Mouse (Mus musculus) kidney, embryonic 16.5 days (tissue): ENCODE data around the gene Prr9. TPM values are rescaled to one million over a fixed set of nuclear protein-coding genes. Genes with fewer than 3 reads are reported as not detected.

Experiments
- ATAC-seq: fragments of 200-750 bp; cut with Nextera tagmentation; 2 replicates; pipeline ENCODE4 v1.8.0; 2017; ENCODE audit warnings: moderate TSS enrichment; ENCODE audit not compliant: low FRiP score, low TSS enrichment
- H3K27ac ChIP-seq: fragments of 300-500 bp; sonication (generic); 2 replicates; pipeline ENCODE4 v1.5.1; 2014; ENCODE audit warnings: low read length
- H3K27me3 ChIP-seq: fragments of 300-500 bp; sonication (generic); 2 replicates; pipeline ENCODE4 v1.6.1; 2014; ENCODE audit warnings: low read length, control low read depth, mixed read lengths; ENCODE audit not compliant: insufficient read depth
- H3K36me3 ChIP-seq: fragments of 300-500 bp; sonication (generic); 2 replicates; pipeline ENCODE4 v1.6.1; 2014; ENCODE audit warnings: low read length, control low read depth, mixed read lengths; ENCODE audit not compliant: insufficient read depth
- H3K4me1 ChIP-seq: fragments of 300-500 bp; sonication (generic); 2 replicates; pipeline ENCODE4 v1.6.1; 2014; ENCODE audit warnings: low read length, control low read depth, mixed read lengths; ENCODE audit not compliant: insufficient read depth
- H3K4me2 ChIP-seq: fragments of 300-500 bp; sonication (generic); replicated peaks from 2 replicates; pipeline ENCODE4 v1.6.1; 2014; ENCODE audit warnings: low read depth, low read length
- H3K4me3 ChIP-seq: fragments of 300-500 bp; sonication (generic); 2 replicates; pipeline ENCODE4 v1.5.1; 2014; ENCODE audit warnings: mild to moderate bottlenecking, low read length
- H3K9ac ChIP-seq: fragments of 300-500 bp; sonication (generic); replicated peaks from 2 replicates; pipeline ENCODE4 v1.6.1; 2014; ENCODE audit warnings: low read length
- H3K9me3 ChIP-seq: fragments of 300-500 bp; sonication (generic); 2 replicates; pipeline ENCODE4 v1.6.1; 2016; ENCODE audit warnings: low read length, control low read depth
- WGBS: fragments of 180-500 bp; shearing (Covaris S2); extraction: QIAGEN DNeasy Blood & Tissue Kit; methylation state at CpG from one replicate; pipeline ENCODE4 v1.1.7; 2014; 5-methylcytosine and 5-hydroxymethylcytosine counted together
- polyA plus RNA-seq: library from polyadenylated mRNA; unstranded; fragments of >200 nt; fragmentation: Nextera tagmentation; extraction: Ambion mirVana; gene quantifications from 2 replicates; pipeline ENCODE4 v1.2.1, GENCODE M21; 2015

Prr9 gene
- polyA plus RNA-seq = not detected in 2 replicates

GRCm38 (mm10) chr3:92123847-92124246 lies at the start of gene Prr9:
Gene Prr9 (minus strand): TSS chr3:92123947.
- no peaks in the 10 kb centered on the region for H3K4me1 ChIP-seq

GRCm38 (mm10) chr3:92169847-92170246 lies 46.1 kb upstream of the Prr9 start:
- Histone ChIP-seq H3K4me3 (no peak overlapping the region), H3K4me2 (no peak overlapping the region), H3K36me3 (no peaks in the 10 kb centered on the region), H3K27ac (no peak overlapping the region), H3K9me3 (no peaks in the 10 kb centered on the region), H3K4me1 (no peaks in the 10 kb centered on the region), H3K9ac (no peak overlapping the region), H3K27me3 (no peaks in the 10 kb centered on the region)
- WGBS = 53% methylated on average over 3 of the region's 3 CpGs
- ATAC-seq = no peak

More at GRCm38 (mm10) chr3:92123847-92124246, at the start of gene Prr9:
- no peak for ATAC-seq
- H3K36me3 ChIP-seq = no peaks in the 10 kb centered on the region
- H3K4me3 ChIP-seq = no peak within 1 kb of the TSS
- H3K27ac ChIP-seq = no peak within 1 kb of the TSS
- H3K27me3 ChIP-seq = no peaks in the 10 kb centered on the region
- no peaks in the 10 kb centered on the region for H3K9me3 ChIP-seq
- WGBS = 66% methylated on average over 5 of the region's 5 CpGs
- H3K4me2 ChIP-seq = no peak within 1 kb of the TSS
- H3K9ac ChIP-seq = no peak within 1 kb of the TSS

DNA sequence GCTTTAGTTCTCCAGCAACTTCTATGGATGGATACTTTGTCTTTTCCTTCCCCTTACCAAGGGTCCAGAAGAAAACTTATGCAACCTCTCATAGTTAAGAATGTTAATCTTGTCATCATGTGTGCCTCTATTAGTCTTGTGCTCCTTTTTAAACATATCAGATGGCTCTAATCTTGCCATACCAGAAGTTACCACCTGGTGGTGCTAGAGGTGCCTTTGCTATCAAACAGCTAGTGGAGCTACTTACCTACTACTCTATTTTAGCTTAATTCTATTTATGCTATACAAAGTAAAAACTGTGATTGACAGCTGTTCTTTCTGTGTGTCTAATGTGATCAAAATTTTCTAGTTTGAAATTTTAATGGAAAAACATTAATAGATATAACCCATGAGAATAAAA lies 29.6 kb upstream of the Prr9 start:
- Histone ChIP-seq H3K36me3 (no peaks in the 10 kb centered on the region), H3K9ac (no peak overlapping the region), H3K4me1 (0 out of 2 replicates have a peak, but pooled peaks cover 3% of the 10 kb centered on the region), H3K9me3 (no peaks in the 10 kb centered on the region), H3K4me2 (no peak overlapping the region), H3K4me3 (no peak overlapping the region), H3K27me3 (no peaks in the 10 kb centered on the region), H3K27ac (no peak overlapping the region)
- ATAC-seq = peak; percentile 70

- no peak overlapping the region for H3K27ac ChIP-seq
- H3K36me3 ChIP-seq = no peaks in the 10 kb centered on the region
- 21% methylated on average over 8 of the region's 8 CpGs for WGBS
- H3K9ac ChIP-seq = no peak overlapping the region; the same call in 1 of the 2 replicates
- peak; percentile 82; the same call in 1 of the 2 replicates for ATAC-seq
- H3K27me3 ChIP-seq = no peaks in the 10 kb centered on the region
- no peaks in the 10 kb centered on the region for H3K9me3 ChIP-seq
- H3K4me2 ChIP-seq = no peak overlapping the region
- no peak overlapping the region for H3K4me3 ChIP-seq
- 0 out of 2 replicates have a peak, but pooled peaks cover 3% of the 10 kb centered on the region for H3K4me1 ChIP-seq
Observed at GRCm38 (mm10) chr3:92150631-92151277, 27.0 kb upstream of the Prr9 start.

DNA sequence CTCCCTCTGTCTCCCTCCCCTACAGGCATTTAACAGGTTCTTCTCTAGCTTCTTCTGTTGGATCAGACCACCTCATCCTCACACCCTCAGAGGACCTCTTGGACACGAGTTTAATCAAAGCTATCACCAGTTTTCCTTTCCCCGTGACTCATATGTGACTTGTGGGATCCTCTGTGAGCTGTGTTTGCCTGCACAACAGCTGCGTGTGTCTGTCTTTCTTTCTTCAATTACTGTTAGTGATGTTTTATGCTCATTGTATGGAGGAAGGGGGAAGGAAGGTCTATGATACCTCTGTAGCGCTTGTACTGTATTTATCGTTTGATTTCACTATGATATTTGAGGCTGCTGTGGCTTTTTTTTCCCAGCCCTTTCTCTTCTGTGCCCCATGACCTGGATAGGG lies 24.2 kb upstream of the Prr9 start:
- no peaks in the 10 kb centered on the region for H3K27me3 ChIP-seq
- WGBS = 74% methylated on average over 5 of the region's 5 CpGs
- no peak for ATAC-seq
- H3K9ac ChIP-seq = no peak overlapping the region
- H3K36me3 ChIP-seq = no peaks in the 10 kb centered on the region
- H3K4me3 ChIP-seq = no peak overlapping the region
- no peak overlapping the region for H3K27ac ChIP-seq
- H3K4me2 ChIP-seq = no peak overlapping the region
- H3K9me3 ChIP-seq = no peaks in the 10 kb centered on the region
- H3K4me1 ChIP-seq = 0 out of 2 replicates have a peak, but pooled peaks cover 3% of the 10 kb centered on the region

GRCm38 (mm10) chr3:92147420-92147819 lies 23.7 kb upstream of the Prr9 start:
- Histone ChIP-seq H3K4me3 (no peak overlapping the region), H3K36me3 (no peaks in the 10 kb centered on the region), H3K9me3 (no peaks in the 10 kb centered on the region), H3K9ac (no peak overlapping the region), H3K27me3 (no peaks in the 10 kb centered on the region), H3K27ac (no peak overlapping the region), H3K4me1 (0 out of 2 replicates have a peak, but pooled peaks cover 3% of the 10 kb centered on the region), H3K4me2 (no peak overlapping the region)
- ATAC-seq = no peak
- 16% methylated on average over 2 of the region's 2 CpGs for WGBS

- H3K36me3 ChIP-seq = no peaks in the 10 kb centered on the region
- WGBS = 77% methylated on average over 1 of the region's 1 CpGs
- no peaks in the 10 kb centered on the region; the same call in 1 of the 2 replicates for H3K9me3 ChIP-seq
- no peak for ATAC-seq
- H3K27ac ChIP-seq = no peak within 1 kb of the TSS
- no peak within 1 kb of the TSS for H3K4me3 ChIP-seq
- H3K27me3 ChIP-seq = no peaks in the 10 kb centered on the region
- no peak within 1 kb of the TSS for H3K4me2 ChIP-seq
- no peaks in the 10 kb centered on the region for H3K4me1 ChIP-seq
- no peak within 1 kb of the TSS for H3K9ac ChIP-seq
Observed at GRCm38 (mm10) chr3:92142644-92143043, 18.9 kb upstream of the Prr9 start, which contains the start of gene Lelp1. Gene Lelp1 (minus strand): TSS chr3:92142744.

DNA sequence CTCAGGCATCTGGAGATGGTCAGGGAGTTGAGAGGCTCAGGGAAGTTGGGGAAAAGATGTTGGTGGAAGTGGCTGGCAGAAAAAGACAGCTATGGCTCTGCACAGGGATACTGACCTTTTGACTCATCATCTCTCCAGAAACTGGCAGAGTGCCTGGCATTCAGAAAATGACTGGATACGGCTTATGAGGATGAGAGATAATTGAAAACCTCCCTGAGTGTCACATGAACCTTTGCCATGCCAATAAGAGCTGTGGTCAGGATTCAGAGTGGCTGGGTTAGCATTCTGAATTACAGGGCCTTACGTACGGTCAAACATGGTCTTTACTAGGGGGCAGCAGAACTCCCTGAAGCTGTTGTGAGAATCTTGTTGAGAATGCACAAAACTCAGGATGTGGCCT lies 2.8 kb downstream of the Prr9 start:
- no peak overlapping the region for H3K4me3 ChIP-seq
- ATAC-seq = no peak
- no peak overlapping the region for H3K27ac ChIP-seq
- WGBS = 82% methylated on average over 3 of the region's 3 CpGs
- H3K9ac ChIP-seq = no peak overlapping the region
- H3K4me1 ChIP-seq = no peaks in the 10 kb centered on the region
- no peaks in the 10 kb centered on the region for H3K27me3 ChIP-seq
- H3K4me2 ChIP-seq = no peak overlapping the region
- H3K36me3 ChIP-seq = no peaks in the 10 kb centered on the region
- H3K9me3 ChIP-seq = no peaks in the 10 kb centered on the region

DNA sequence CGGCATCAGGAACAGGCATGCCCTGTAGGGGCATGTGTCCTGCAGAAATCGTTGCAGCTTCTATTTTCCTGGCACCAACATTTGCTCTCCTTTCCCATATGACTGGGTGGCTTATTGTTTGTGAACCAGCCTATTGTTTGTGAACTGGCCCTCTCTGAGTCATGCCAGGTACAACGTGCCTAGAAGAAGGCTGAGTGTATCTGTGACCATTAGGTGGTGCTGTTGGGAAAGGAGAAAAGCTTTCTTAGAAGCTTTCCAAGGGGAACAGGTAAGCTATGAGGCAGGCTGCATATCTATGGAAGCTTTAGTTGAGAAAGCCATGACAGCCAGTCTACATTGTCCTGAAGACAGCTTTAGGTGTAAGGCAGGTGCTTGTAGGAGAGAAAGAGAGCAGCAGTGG lies 5.8 kb downstream of the Prr9 start:
- H3K4me1 ChIP-seq = no peaks in the 10 kb centered on the region
- no peak overlapping the region for H3K4me3 ChIP-seq
- H3K9me3 ChIP-seq = no peaks in the 10 kb centered on the region
- no peaks in the 10 kb centered on the region for H3K27me3 ChIP-seq
- H3K9ac ChIP-seq = no peak overlapping the region
- no peak overlapping the region for H3K27ac ChIP-seq
- WGBS = 28% methylated on average over 3 of the region's 3 CpGs
- no peak overlapping the region for H3K4me2 ChIP-seq
- ATAC-seq = peak; percentile 65; the same call in 1 of the 2 replicates
- no peaks in the 10 kb centered on the region for H3K36me3 ChIP-seq

DNA sequence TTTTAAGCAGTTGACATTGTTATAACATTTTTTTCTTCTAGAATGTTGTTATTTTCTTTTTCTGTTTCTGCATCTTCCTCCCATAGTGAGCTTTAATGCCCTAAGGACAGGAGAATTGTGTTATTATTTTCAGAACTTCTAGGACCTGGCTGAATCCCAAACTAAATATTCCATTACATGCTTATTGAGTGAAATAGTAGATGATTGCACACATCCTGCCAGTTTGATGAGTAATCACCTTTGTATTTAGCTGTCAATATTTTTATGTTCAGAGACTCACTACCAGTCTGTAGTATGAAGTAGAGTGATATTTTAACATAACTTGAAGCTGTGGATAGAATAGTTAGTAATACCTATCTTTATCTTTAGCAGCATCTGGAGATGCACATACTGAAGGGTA lies 12.2 kb downstream of the Prr9 start:
- ATAC-seq = no peak

More for the DNA sequence above, 12.2 kb downstream of the Prr9 start:
- Histone ChIP-seq H3K9me3 (no peaks in the 10 kb centered on the region), H3K4me3 (no peak overlapping the region), H3K9ac (no peak overlapping the region), H3K36me3 (no peaks in the 10 kb centered on the region), H3K27ac (no peak overlapping the region), H3K27me3 (no peaks in the 10 kb centered on the region), H3K4me2 (no peak overlapping the region), H3K4me1 (no peaks in the 10 kb centered on the region)
